Mouse (Mus musculus) liver, embryonic 13.5 days (tissue): Measurements from ENCODE around the gene Best1. TPM values are rescaled to one million over a fixed set of nuclear protein-coding genes. Genes with fewer than 3 reads are reported as not detected.
A peak's percentile ranks its signal among the peaks of the same experiment; 100 is the strongest.

ENCODE experiments used
- ATAC-seq: fragments of 200-750 bp; cut with Nextera tagmentation; 2 replicates; pipeline ENCODE4 v1.8.0; 2017; ENCODE audit warnings: low read depth, mild to moderate bottlenecking, moderate number of reproducible peaks, moderate library complexity
- DNase-seq: peaks from one replicate; pipeline ENCODE4 v3.0.0; 2022
- H3K27ac ChIP-seq: fragments of 300-500 bp; sonication (generic); 2 replicates; pipeline ENCODE4 v1.5.1; 2015; ENCODE audit warnings: moderate library complexity, mild to moderate bottlenecking, inconsistent platforms
- H3K27me3 ChIP-seq: fragments of 300-500 bp; sonication (generic); 2 replicates; pipeline ENCODE4 v1.6.1; 2015; ENCODE audit warnings: mild to moderate bottlenecking, inconsistent platforms
- H3K36me3 ChIP-seq: fragments of 300-500 bp; sonication (generic); 2 replicates; pipeline ENCODE4 v1.6.1; 2015; ENCODE audit warnings: mild to moderate bottlenecking, inconsistent platforms
- H3K4me1 ChIP-seq: fragments of 300-500 bp; sonication (generic); replicated peaks from 2 replicates; pipeline ENCODE4 v1.6.1; 2015; ENCODE audit warnings: inconsistent platforms
- H3K4me2 ChIP-seq: fragments of 300-500 bp; sonication (generic); 2 replicates; pipeline ENCODE4 v1.6.1; 2015; ENCODE audit warnings: inconsistent platforms, mild to moderate bottlenecking, moderate library complexity
- H3K4me3 ChIP-seq: fragments of 300-500 bp; sonication (generic); replicated peaks from 2 replicates; pipeline ENCODE4 v1.5.1; 2015; ENCODE audit warnings: mild to moderate bottlenecking, inconsistent platforms
- H3K9ac ChIP-seq: fragments of 300-500 bp; sonication (generic); 2 replicates; pipeline ENCODE4 v1.6.1; 2015; ENCODE audit warnings: mild to moderate bottlenecking, inconsistent platforms
- H3K9me3 ChIP-seq: fragments of 300-500 bp; sonication (generic); replicated peaks from 2 replicates; pipeline ENCODE4 v1.6.1; 2016; ENCODE audit warnings: inconsistent platforms
- WGBS: fragments of 180-500 bp; shearing (Covaris S2); methylation state at CpG from one replicate; pipeline ENCODE4 v1.1.7; 2015; ENCODE audit not compliant: insufficient replicate concordance; 5-methylcytosine and 5-hydroxymethylcytosine counted together
- polyA plus RNA-seq: library from polyadenylated mRNA; unstranded; fragments of >200 nt; fragmentation: Nextera tagmentation; extraction: Ambion mirVana; gene quantifications from 2 replicates; pipeline ENCODE4 v1.2.1, GENCODE M21; 2015

Gene Best1
- polyA plus RNA-seq, 1 experiment from 2014 or later: 0.17 TPM

GRCm38 (mm10) chr19:9955438-9955837 is 46.0 kb downstream of the Best1 start:
- peak overlapping the region; percentile 36 for H3K4me2 ChIP-seq
- no peak overlapping the region for H3K4me3 ChIP-seq
- DNase-seq (no peak), ATAC-seq (peak; percentile 71)
- H3K4me1 ChIP-seq: peaks cover 55% of the 10 kb centered on the region
- WGBS: 9% methylated on average over 1 of the region's 1 CpGs
- H3K9ac ChIP-seq: peak overlapping the region; percentile 55
- H3K27ac ChIP-seq: peak overlapping the region; percentile 87
- H3K36me3 ChIP-seq: no peaks in the 10 kb centered on the region
- H3K27me3 ChIP-seq: no peaks in the 10 kb centered on the region
- H3K9me3 ChIP-seq: no peaks in the 10 kb centered on the region

GRCm38 (mm10) chr19:9954811-9955202 is 46.6 kb downstream of the Best1 start:
- 28% methylated on average over 5 of the region's 5 CpGs for WGBS
- H3K27me3 ChIP-seq: no peaks in the 10 kb centered on the region
- H3K9ac ChIP-seq: peak overlapping the region; percentile 55
- H3K4me3 ChIP-seq: 0 out of 2 replicates have a peak overlapping the region, but pooled peaks have one; percentile 2
- no peaks in the 10 kb centered on the region for H3K36me3 ChIP-seq
- peaks cover 55% of the 10 kb centered on the region for H3K4me1 ChIP-seq
- H3K9me3 ChIP-seq: no peaks in the 10 kb centered on the region
- ATAC-seq (peak; percentile 55), DNase-seq (no peak)
- H3K27ac ChIP-seq: peak overlapping the region; percentile 87
- peak overlapping the region; percentile 36 for H3K4me2 ChIP-seq

- Histone ChIP-seq H3K36me3 (no peaks in the 10 kb centered on the region), H3K4me3 (no peak overlapping the region), H3K27me3 (no peaks in the 10 kb centered on the region), H3K4me2 (peak overlapping the region; percentile 36), H3K27ac (peak overlapping the region; percentile 87), H3K9me3 (no peaks in the 10 kb centered on the region), H3K9ac (peak overlapping the region; percentile 55), H3K4me1 (peaks cover 55% of the 10 kb centered on the region)
- DNase-seq (peak; percentile 17), ATAC-seq (peak; percentile 61)
- WGBS: 16% methylated on average over 7 of the region's 7 CpGs
Measured at GRCm38 (mm10) chr19:9954055-9954810, 47.2 kb downstream of the Best1 start.

- no peak overlapping the region for H3K4me2 ChIP-seq
Measured at GRCm38 (mm10) chr19:9952912-9953311, 48.5 kb downstream of the Best1 start.

GRCm38 (mm10) chr19:9952390-9952789 is 49.0 kb downstream of the Best1 start:
- Histone ChIP-seq H3K9ac (no peak overlapping the region), H3K27me3 (no peaks in the 10 kb centered on the region), H3K36me3 (no peaks in the 10 kb centered on the region), H3K27ac (no peak overlapping the region), H3K4me3 (no peak overlapping the region), H3K9me3 (no peaks in the 10 kb centered on the region), H3K4me1 (peaks cover 46% of the 10 kb centered on the region), H3K4me2 (no peak overlapping the region)
- ATAC-seq (no peak), DNase-seq (no peak)
- 47% methylated on average over 3 of the region's 3 CpGs for WGBS

More at GRCm38 (mm10) chr19:9952912-9953311, 48.5 kb downstream of the Best1 start:
- Histone ChIP-seq H3K4me3 (no peak overlapping the region), H3K27ac (no peak overlapping the region), H3K9ac (no peak overlapping the region), H3K4me1 (peaks cover 51% of the 10 kb centered on the region), H3K36me3 (no peaks in the 10 kb centered on the region), H3K27me3 (no peaks in the 10 kb centered on the region), H3K9me3 (no peaks in the 10 kb centered on the region)
- ATAC-seq (no peak), DNase-seq (no peak)
- WGBS: 77% methylated on average over 3 of the region's 3 CpGs

- Histone ChIP-seq H3K4me3 (no peak overlapping the region), H3K36me3 (no peaks in the 10 kb centered on the region), H3K9ac (no peak overlapping the region), H3K27me3 (no peaks in the 10 kb centered on the region), H3K27ac (no peak overlapping the region), H3K4me1 (peaks cover 14% of the 10 kb centered on the region), H3K9me3 (no peaks in the 10 kb centered on the region), H3K4me2 (no peak overlapping the region)
- WGBS: 75% methylated on average over 3 of the region's 3 CpGs
- ATAC-seq (no peak), DNase-seq (no peak)
Measured at GRCm38 (mm10) chr19:9946986-9947385, 54.4 kb downstream of the Best1 start.

- WGBS: 71% methylated on average over 8 of the region's 8 CpGs
- DNase-seq: no peak
- no peak overlapping the region for H3K27ac ChIP-seq
Measured at GRCm38 (mm10) chr19:9945800-9946564, 55.5 kb downstream of the Best1 start.

GRCm38 (mm10) chr19:9942539-9943533 is 58.6 kb downstream of the Best1 start:
- no peaks in the 10 kb centered on the region for H3K9me3 ChIP-seq
- ATAC-seq (no peak), DNase-seq (no peak)
- H3K27ac ChIP-seq: peak overlapping the region; percentile 16; the same call in 1 of the 2 replicates
- 48% methylated on average over 10 of the region's 10 CpGs for WGBS
- no peak overlapping the region for H3K4me2 ChIP-seq
- H3K27me3 ChIP-seq: no peaks in the 10 kb centered on the region
- H3K4me1 ChIP-seq: peaks cover 41% of the 10 kb centered on the region
- no peaks in the 10 kb centered on the region for H3K36me3 ChIP-seq
- H3K4me3 ChIP-seq: no peak overlapping the region
- no peak overlapping the region for H3K9ac ChIP-seq

More at GRCm38 (mm10) chr19:9945800-9946564, 55.5 kb downstream of the Best1 start:
- H3K4me1 ChIP-seq: peaks cover 18% of the 10 kb centered on the region
- no peaks in the 10 kb centered on the region for H3K9me3 ChIP-seq
- H3K4me3 ChIP-seq: no peak overlapping the region
- no peak overlapping the region for H3K4me2 ChIP-seq
- no peak overlapping the region for H3K9ac ChIP-seq
- no peaks in the 10 kb centered on the region for H3K36me3 ChIP-seq
- no peaks in the 10 kb centered on the region for H3K27me3 ChIP-seq
- no peak for ATAC-seq

GRCm38 (mm10) chr19:9941809-9942208 is 59.6 kb downstream of the Best1 start:
- no peak for ATAC-seq
- no peak overlapping the region for H3K4me3 ChIP-seq

GRCm38 (mm10) chr19:9940903-9941302 is 60.5 kb downstream of the Best1 start:
- Histone ChIP-seq H3K4me2 (no peak overlapping the region), H3K36me3 (no peaks in the 10 kb centered on the region), H3K4me3 (no peak overlapping the region), H3K27me3 (no peaks in the 10 kb centered on the region), H3K4me1 (peaks cover 50% of the 10 kb centered on the region), H3K9me3 (no peaks in the 10 kb centered on the region), H3K9ac (no peak overlapping the region), H3K27ac (no peak overlapping the region)
- no peak for ATAC-seq
- WGBS: 56% methylated on average over 4 of the region's 4 CpGs
- no peak for DNase-seq

More at GRCm38 (mm10) chr19:9941809-9942208, 59.6 kb downstream of the Best1 start:
- Histone ChIP-seq H3K36me3 (no peaks in the 10 kb centered on the region), H3K4me2 (no peak overlapping the region), H3K4me1 (peaks cover 47% of the 10 kb centered on the region), H3K27me3 (no peaks in the 10 kb centered on the region), H3K9me3 (no peaks in the 10 kb centered on the region), H3K9ac (no peak overlapping the region), H3K27ac (no peak overlapping the region)
- DNase-seq: no peak
- 48% methylated on average over 1 of the region's 1 CpGs for WGBS
